Mouse (Mus musculus): ENCODE measurements around the gene Aspn. TPM values are rescaled to one million over a fixed set of nuclear protein-coding genes. Genes with fewer than 3 reads are reported as not detected.

Gene Aspn
- polyA plus RNA-seq, 1 experiment: not detected

DNA sequence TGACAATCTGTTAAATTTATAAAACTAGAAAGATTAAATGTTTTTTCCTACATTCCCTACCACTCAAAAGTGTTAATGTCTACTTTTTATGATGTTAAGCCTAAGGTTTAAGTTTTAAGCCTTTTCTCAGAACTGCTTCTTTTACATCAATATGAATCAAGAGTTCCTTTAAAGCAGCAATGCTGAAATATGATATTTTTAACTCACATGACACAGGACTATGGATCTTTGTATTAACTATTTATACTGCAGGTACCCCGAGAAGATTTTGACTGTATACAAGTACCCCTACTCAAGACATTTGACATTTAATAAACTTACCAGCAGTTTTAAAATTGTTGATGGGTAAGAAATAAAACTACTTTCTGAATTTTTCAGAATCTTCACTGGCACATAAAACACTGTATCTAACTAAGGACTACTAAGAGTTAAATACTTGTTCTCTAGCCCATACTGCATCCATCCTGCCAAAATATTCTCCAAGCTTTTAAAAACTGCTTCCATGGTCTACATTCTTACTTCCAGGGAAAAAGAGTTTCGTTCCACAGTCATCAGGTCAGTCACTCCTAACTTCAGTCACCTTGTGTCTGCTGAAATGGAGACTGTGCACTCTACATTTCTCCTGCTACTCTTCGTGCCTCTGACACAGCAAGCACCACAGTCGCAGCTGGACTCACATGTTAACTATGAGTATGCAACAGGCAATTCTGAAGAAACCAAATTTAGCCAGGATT, 64.5 kb downstream of the Aspn start:
- Histone ChIP-seq H3K9me3 (ENCODE audit: control insufficient read depth, low read length) (no peaks in the 10 kb centered on the region), H3K36me3 (ENCODE audit: control insufficient read depth) (peaks cover 3% of the 10 kb centered on the region), H3K4me1 (ENCODE audit: control insufficient read depth) (no peaks in the 10 kb centered on the region), H3K4me3 (replicated peaks) (no peak overlapping the region), H3K27me3 (ENCODE audit: control insufficient read depth) (no peaks in the 10 kb centered on the region)
- TF ChIP-seq TAL1 (IDR thresholded peaks at IDR 0.05; ENCODE audit: low read length) (no peak), GATA1 (IDR thresholded peaks at IDR 0.05; ENCODE audit: low read length) (no peak)

- no peaks in the 10 kb centered on the region for H3K9me3 ChIP-seq (ENCODE audit: control insufficient read depth, low read length)
- peaks cover 41% of the 10 kb centered on the region for H3K4me1 ChIP-seq (ENCODE audit: control insufficient read depth)
- no peak for TF ChIP-seq TAL1 (IDR thresholded peaks at IDR 0.05; ENCODE audit: low read length)
- TF ChIP-seq GATA1 (IDR thresholded peaks at IDR 0.05; ENCODE audit: low read length): no peak
- H3K4me3 ChIP-seq (replicated peaks): no peak overlapping the region
- H3K27me3 ChIP-seq (ENCODE audit: control insufficient read depth): no peaks in the 10 kb centered on the region
- peaks cover 21% of the 10 kb centered on the region for H3K36me3 ChIP-seq (ENCODE audit: control insufficient read depth)
Observed at GRCm38 (mm10) chr13:49617021-49617420, 72.8 kb downstream of the Aspn start.

Other genes starting within 250 kb of the Aspn start
- gene Fgd3, start 224.1 kb upstream of the Aspn start, polyA plus RNA-seq (2012): 0.02 TPM in 1 of 2 replicates, not detected in the other
- gene Bicd2, start 202.9 kb upstream of the Aspn start, polyA plus RNA-seq (2012): 0.91 and 1.3 TPM in 2 replicates
- 0.01 and 0.08 TPM in 2 replicates for gene Ippk, start 123.2 kb upstream of the Aspn start, polyA plus RNA-seq (2012)
- gene Tes3-ps, start 51.1 kb upstream of the Aspn start, polyA plus RNA-seq (2012): 0.02 TPM in 2 replicates
- gene Ecm2, start 39.6 kb upstream of the Aspn start, polyA plus RNA-seq (2012): not detected in 2 replicates
- gene Omd, start 38.0 kb downstream of the Aspn start, polyA plus RNA-seq (2012): not detected in 2 replicates
- gene Ogn, start 63.6 kb downstream of the Aspn start, polyA plus RNA-seq (2012): not detected in 2 replicates
- gene Cenpp, start 108.3 kb downstream of the Aspn start, polyA plus RNA-seq (2012): 1.2 and 1.5 TPM in 2 replicates
- gene Nol8, start 108.6 kb downstream of the Aspn start, polyA plus RNA-seq (2012): 0.09 TPM in 2 replicates
- 1.2 and 2.1 TPM in 2 replicates for gene Iars, start 137.7 kb downstream of the Aspn start, polyA plus RNA-seq (2012)